Mouse (Mus musculus) left cerebral cortex, adult 2 months (tissue): ENCODE results near the gene Axin2. TPM values are rescaled to one million over a fixed set of nuclear protein-coding genes. Genes with fewer than 3 reads are reported as not detected.

Source experiments
- DNase-seq, 2 experiments: peaks; one replicate each; pipeline ENCODE4 v3.0.0; 2021 to 2022; ENCODE audit warnings: low spot score in 2 of 2, mixed read lengths in 1 of 2; ENCODE audit errors: extremely low spot score in 1 of 2
- H3K27ac ChIP-seq: fragments of 200-600 bp; 2 replicates; pipeline ENCODE4 v1.8.1; 2022
- H3K4me3 ChIP-seq: fragments of 200-600 bp; 2 replicates; pipeline ENCODE4 v1.8.1; 2022
- CTCF ChIP-seq: fragments of 200-600 bp; IDR thresholded peaks from 2 replicates; pipeline ENCODE4 v1.8.1; 2022; ENCODE audit warnings: antibody characterized with exemption, mild to moderate bottlenecking, moderate library complexity
- intact Hi-C: fragments of 180-260 bp; cut with DNase I; formaldehyde crosslinking; loops from one replicate; pipeline ENCODE4 v1.15.1; 2025
- total RNA-seq, 2 experiments: library from RNA; stranded (reverse); gene quantifications; 2 replicates each; pipeline ENCODE4 v1.2.3; 2021

The Axin2 gene
- total RNA-seq, 2 experiments from 2014 or later = 34.0 to 38.7 TPM

- no peak overlapping the region for H3K27ac ChIP-seq
- TF ChIP-seq CTCF = no peak
- no peak for DNase-seq
- intact Hi-C loops = no loop called here
- H3K4me3 ChIP-seq = no peak overlapping the region
These were observed 38.2 kb downstream of the Axin2 start for GRCm38 (mm10) chr11:108958349-108958748.

DNA sequence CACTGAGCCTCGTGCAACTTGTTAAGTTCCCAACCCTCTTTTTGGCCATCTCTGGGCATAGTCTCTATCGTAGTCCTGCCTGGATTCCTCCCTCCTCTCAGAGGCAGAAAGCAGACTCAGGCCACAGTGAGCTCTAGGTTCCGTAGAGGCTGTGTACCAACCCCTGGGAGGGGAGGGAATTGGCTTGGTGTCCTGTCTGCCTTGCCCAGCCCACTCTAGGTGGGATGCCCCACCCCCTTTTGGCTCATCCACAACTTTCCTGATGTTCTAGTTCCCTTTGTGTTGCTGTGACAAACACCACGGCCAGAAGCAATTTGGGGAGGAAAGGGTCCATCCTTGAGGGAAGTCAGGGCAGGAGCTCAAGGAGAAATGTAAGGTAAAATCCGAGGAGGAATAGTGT lies 39.0 kb downstream of the Axin2 start:
- no peak for DNase-seq
- TF ChIP-seq CTCF = no peak
- no peak overlapping the region for H3K27ac ChIP-seq
- intact Hi-C loops = no loop called here
- no peak overlapping the region for H3K4me3 ChIP-seq

DNA sequence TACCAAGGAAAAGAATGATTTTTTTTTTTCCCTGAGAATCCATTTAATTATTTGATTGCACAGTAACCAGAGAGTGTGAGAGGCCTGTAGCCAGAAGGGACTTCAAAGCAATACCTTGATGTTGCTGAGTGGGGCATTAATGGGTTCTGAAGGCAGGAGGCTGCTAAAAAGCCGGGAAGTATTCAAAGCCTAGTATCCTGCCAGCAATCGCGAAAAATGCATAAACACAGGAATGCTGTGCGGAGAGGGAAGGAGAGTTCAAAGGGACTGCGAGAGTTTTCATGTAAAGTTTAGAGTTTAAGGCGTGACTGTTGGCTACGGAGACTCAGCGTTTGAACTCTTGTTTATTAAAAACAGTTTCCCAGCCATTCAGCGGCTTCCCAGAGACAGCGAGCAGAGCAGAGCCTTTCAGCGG lies 41.5 kb downstream of the Axin2 start:
- Histone ChIP-seq H3K27ac (no peak overlapping the region), H3K4me3 (no peak overlapping the region)
- no peak for TF ChIP-seq CTCF
- intact Hi-C loops = no loop called here
- DNase-seq = no peak

DNA sequence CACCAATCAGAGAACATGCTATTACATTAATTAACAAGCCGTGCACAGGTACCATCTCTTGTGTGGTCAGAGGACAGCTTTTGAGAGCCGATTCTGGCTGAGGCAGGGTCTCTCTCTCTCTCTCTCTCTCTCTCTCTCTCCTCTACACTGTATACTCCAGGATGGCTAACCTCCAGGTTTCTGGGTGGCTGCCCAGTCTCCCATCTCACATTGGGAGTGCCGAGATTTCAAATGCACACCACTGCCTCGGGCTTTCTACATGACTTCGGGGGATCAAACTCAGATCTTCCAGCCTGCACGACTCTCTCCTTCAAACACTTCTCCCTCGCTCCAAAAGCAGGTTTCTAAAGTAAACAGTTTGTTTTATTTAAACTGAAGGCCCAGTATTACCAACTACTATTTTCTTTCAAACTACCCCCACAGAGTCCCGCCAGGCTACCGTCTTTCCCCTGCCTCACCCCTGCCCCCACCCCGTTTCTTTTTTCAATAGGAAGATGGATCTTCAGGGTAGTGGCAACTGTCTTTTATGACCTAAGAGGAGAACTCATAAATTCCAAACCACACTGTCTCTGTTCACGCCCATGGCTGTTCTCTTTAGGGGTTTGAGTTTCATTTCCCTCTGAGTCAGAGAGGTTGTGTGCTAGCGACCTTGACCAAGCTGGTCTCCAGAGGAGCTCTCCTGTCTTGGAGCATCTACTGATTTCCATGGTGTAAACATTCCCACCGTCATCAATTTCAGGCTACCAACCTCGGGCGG lies 43.5 kb downstream of the Axin2 start:
- no peak overlapping the region for H3K27ac ChIP-seq
- no peak overlapping the region for H3K4me3 ChIP-seq
- DNase-seq = no peak
- intact Hi-C loops = no loop called here
- TF ChIP-seq CTCF = no peak

- Histone ChIP-seq H3K27ac (no peak overlapping the region), H3K4me3 (no peak overlapping the region)
- DNase-seq = no peak
- intact Hi-C loops = no loop called here
- TF ChIP-seq CTCF = no peak
These were observed 45.6 kb downstream of the Axin2 start for GRCm38 (mm10) chr11:108965740-108966139.

DNA sequence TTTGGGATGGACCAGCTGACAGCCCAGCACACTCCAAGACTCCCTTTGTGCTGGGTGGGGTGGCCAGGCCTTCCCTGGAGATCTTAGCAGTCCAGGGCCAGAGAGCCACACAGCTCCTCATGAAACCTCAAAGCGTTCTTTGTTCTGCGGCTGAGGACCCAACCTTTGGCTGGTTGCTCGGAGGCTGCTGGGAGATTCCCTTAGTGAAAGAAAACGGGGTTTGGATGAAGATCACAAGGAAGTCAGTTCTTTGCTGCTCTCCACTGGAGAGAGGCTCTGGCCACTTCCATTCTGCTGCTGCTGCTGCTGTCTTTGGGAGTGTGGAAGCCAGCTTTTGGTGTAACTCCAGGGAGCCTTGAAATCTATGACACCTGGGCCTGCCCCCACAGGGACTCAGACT lies 53.3 kb downstream of the Axin2 start:
- DNase-seq = no peak
- intact Hi-C loops = no loop called here
- H3K4me3 ChIP-seq = no peak overlapping the region
- H3K27ac ChIP-seq = no peak overlapping the region
- TF ChIP-seq CTCF = no peak

GRCm38 (mm10) chr11:108973866-108974265 lies 53.7 kb downstream of the Axin2 start:
- Histone ChIP-seq H3K27ac (no peak overlapping the region), H3K4me3 (no peak overlapping the region)
- intact Hi-C loops = no loop called here
- DNase-seq = no peak
- no peak for TF ChIP-seq CTCF

GRCm38 (mm10) chr11:108975583-108975982 lies 55.4 kb downstream of the Axin2 start:
- no peak overlapping the region for H3K4me3 ChIP-seq
- DNase-seq = no peak
- no peak overlapping the region for H3K27ac ChIP-seq
- intact Hi-C loops = no loop called here
- TF ChIP-seq CTCF = no peak

GRCm38 (mm10) chr11:108980530-108980929 lies 60.4 kb downstream of the Axin2 start:
- TF ChIP-seq CTCF = peak; percentile 14
- H3K27ac ChIP-seq = peak overlapping the region; percentile 77
- peak; percentile 44 to 70 for DNase-seq
- intact Hi-C loops = loop anchor here (2.0 kb wide), 3 partner anchors 40 to 108 kb away; partner anchors contain the start of gene Axin2
- no peak overlapping the region for H3K4me3 ChIP-seq

GRCm38 (mm10) chr11:108981012-108981411 lies 60.9 kb downstream of the Axin2 start:
- no peak for DNase-seq
- no peak overlapping the region for H3K4me3 ChIP-seq
- intact Hi-C loops = loop anchor here (2.0 kb wide), 3 partner anchors 40 to 108 kb away; partner anchors contain the start of gene Axin2
- TF ChIP-seq CTCF = no peak
- peak overlapping the region; percentile 70 for H3K27ac ChIP-seq

DNA sequence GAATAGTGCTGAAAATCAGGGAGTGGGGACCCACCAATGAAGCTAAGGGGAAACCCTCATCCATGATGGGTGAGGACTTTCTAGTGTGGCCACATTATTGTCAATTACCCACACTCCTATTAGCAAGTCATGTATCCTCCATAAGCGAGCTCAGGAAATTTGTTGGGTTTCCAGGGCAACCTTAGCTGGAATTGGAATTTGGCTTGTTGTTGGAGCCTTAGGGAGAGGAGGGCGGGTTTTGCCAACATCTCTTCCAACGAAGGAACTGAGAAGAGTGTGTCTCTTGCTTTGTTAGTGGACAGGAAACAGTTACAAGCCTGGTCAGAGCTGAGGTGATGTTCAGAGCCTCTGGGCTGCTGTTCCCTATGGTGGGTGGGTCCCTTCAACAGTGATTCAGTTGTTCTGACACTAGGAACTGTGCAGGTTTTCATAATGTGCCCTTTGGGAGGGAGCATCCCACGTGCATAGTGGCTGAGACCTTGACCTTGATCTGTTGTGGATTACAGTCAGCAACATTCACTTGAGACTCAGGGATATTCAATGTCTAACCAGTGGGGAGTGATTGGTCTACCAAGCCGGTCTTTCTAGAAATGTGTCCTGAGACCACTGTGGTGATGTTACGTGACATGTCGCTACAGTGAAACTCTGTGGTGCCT lies 63.4 kb downstream of the Axin2 start:
- intact Hi-C loops = no loop called here
- Histone ChIP-seq H3K27ac (peak overlapping the region; percentile 38), H3K4me3 (no peak overlapping the region)
- DNase-seq = no peak
- no peak for TF ChIP-seq CTCF

DNA sequence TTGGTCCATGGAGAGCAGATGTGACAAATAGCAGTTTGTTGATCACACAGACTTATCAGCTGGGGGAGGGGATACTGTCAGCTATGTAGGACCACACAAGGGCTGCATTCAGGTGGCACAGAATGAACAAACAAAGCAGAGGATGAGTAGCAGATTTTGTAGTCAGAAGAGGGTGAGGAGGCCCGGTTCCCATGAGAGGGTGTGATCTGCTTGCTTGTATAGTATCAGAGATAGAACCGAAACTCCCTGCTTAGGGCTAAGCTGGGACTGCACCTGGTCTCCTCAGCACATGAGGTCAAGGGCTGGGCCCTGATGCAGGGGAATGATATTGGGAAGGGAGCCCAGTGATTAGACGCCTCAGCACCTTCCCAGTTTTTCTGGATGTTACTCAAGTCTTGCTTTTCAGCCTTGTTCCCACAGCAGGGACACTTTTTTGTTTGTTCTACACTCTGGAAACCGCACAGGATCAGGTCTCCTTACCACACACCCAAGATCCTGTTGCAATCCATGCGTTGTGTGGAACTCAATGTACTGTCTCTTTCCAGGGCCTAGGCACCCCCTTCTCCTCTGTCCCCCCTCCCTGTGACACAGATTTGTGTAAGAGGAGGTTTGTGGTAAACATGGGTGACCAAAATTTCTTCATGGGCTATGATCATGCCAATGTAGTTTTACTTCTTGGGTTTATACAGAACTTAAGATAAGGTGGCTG lies 64.7 kb downstream of the Axin2 start:
- no peak for TF ChIP-seq CTCF
- H3K4me3 ChIP-seq = no peak overlapping the region
- no peak for DNase-seq
- no peak overlapping the region for H3K27ac ChIP-seq
- intact Hi-C loops = no loop called here
